Mouse (Mus musculus) myocyte (in vitro differentiated cells): Measurements from ENCODE around the gene Lmo7.

ENCODE experiments used
- E2F4 ChIP-seq: IDR thresholded peaks from one replicate; pipeline ENCODE4 v1.6.1; 2011; ENCODE audit warnings: mild to moderate bottlenecking, control low read depth, moderate library complexity; ENCODE audit not compliant: insufficient read depth
- MAX ChIP-seq: IDR thresholded peaks from one replicate; pipeline ENCODE4 v1.6.1; 2011; ENCODE audit warnings: low read depth, mild to moderate bottlenecking, control low read depth
- MYOG ChIP-seq, 3 experiments: IDR thresholded peaks; one replicate each; pipeline ENCODE4 v1.6.1; 2011; ENCODE audit warnings: control low read depth in 2 of 3, low read depth in 2 of 3, mild to moderate bottlenecking in 2 of 3; ENCODE audit not compliant: insufficient read length in 2 of 3, control insufficient read depth in 1 of 3, insufficient read depth in 1 of 3
- POLR2A ChIP-seq: IDR thresholded peaks from one replicate; pipeline ENCODE4 v1.6.1; 2011; ENCODE audit warnings: low read depth, mild to moderate bottlenecking, control low read depth, moderate library complexity; ENCODE audit not compliant: insufficient read length
- POLR2AphosphoS2 ChIP-seq: IDR thresholded peaks from one replicate; pipeline ENCODE4 v1.6.1; 2011; ENCODE audit warnings: low read depth, control low read depth; ENCODE audit not compliant: insufficient read length
- SRF ChIP-seq: IDR thresholded peaks from one replicate; pipeline ENCODE4 v1.6.1; 2011; ENCODE audit warnings: low read depth; ENCODE audit not compliant: control insufficient read depth, insufficient read length
- TCF3 ChIP-seq: IDR thresholded peaks from one replicate; pipeline ENCODE4 v1.6.1; 2011; ENCODE audit warnings: low read depth, control low read depth; ENCODE audit not compliant: insufficient read length

DNA sequence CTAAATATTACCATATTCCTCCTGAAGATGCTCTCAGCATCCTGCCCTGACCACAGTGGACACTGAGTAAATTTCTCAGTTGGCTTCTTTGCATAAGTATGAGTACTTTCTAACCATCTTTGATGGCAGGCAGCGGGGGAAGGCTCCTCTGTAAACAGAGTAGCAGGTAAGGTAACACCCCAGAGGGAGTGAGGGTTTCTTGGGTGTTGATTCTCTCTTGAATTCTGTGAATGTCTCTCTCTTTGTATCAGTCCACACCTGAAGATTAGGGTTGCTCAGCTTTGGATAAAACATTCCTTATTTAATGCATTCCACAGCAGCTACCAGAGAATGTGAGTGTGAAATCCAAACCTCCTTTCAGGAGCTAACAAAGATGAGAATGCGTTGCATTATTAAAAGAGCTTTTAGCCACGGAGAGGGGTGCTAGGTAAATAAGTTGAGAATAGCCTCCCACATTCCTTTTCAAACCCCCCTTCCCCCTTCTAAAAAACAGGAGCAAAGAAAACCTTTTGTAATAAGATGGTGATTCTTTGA, 34.1 kb downstream of the Lmo7 start:
- no peak for TF ChIP-seq POLR2A
- TF ChIP-seq MAX: no peak
- TF ChIP-seq TCF3: no peak
- TF ChIP-seq POLR2AphosphoS2: no peak
- no peak for TF ChIP-seq MYOG (IDR thresholded peaks at IDR 0.05; ENCODE audit: control insufficient read depth in 1 of 3, insufficient read depth in 1 of 3, insufficient read length in 2 of 3, low read depth in 2 of 3)
- TF ChIP-seq E2F4: no peak
- no peak for TF ChIP-seq SRF
